In genomic region chr9:106788812-106789321, GRCm38 (mm10) we compare ENCODE assay signal across 8 mouse cellular contexts. TPM values are rescaled to one million over a fixed set of nuclear protein-coding genes. Genes with fewer than 3 reads are reported as not detected.
DNase-seq lines count a peak whose midpoint lies in the region; ATAC-seq and TF ChIP-seq lines count a peak whose summit lies in the region.

Rad54l2 (minus strand) TSS chr9:106789194.

- peaks cover 0 to 4% of the 10 kb centered on the region in 2 experiments; a peak in 1 of 4 replicates for H3K4me1 ChIP-seq in MEL (ENCODE audit: control insufficient read depth in 1 of 2, insufficient read depth in 2 of 2, low read length in 2 of 2)
- no peaks in the 10 kb centered on the region for H3K4me1 ChIP-seq in cerebellum, adult 2 months (ENCODE audit: control insufficient read depth, insufficient read depth, low read length)
- no peaks in the 10 kb centered on the region for H3K4me1 ChIP-seq in forebrain, postnatal 0 days (ENCODE audit: insufficient read depth)
- peaks cover 5% of the 10 kb centered on the region; the same call in 1 of the 2 replicates for H3K4me1 ChIP-seq in lung, adult 2 months (ENCODE audit: control insufficient read depth, insufficient read depth, low read length)
- peaks cover 26% of the 10 kb centered on the region for H3K4me1 ChIP-seq in neural tube, embryonic 15.5 days

- no peak for TF ChIP-seq EP300 in MEL (IDR thresholded peaks at IDR 0.05; ENCODE audit: low read depth in 1 of 2, low read length in 2 of 2)

- H3K36me3 ChIP-seq in MEL (ENCODE audit: control insufficient read depth in 1 of 2, insufficient read depth in 2 of 2, low read length in 2 of 2): peaks cover 0 to 9% of the 10 kb centered on the region in 2 experiments; a peak in 2 of 4 replicates
- H3K36me3 ChIP-seq in forebrain, postnatal 0 days (ENCODE audit: insufficient read depth): no peaks in the 10 kb centered on the region
- H3K36me3 ChIP-seq in neural tube, embryonic 15.5 days: no peaks in the 10 kb centered on the region

- no peak for TF ChIP-seq RAD21 in MEL (IDR thresholded peaks at IDR 0.05; ENCODE audit: low read depth, low read length)

- H3K27ac ChIP-seq in MEL (ENCODE audit: control insufficient read depth, low read depth, low read length): peak within 1 kb of the TSS; percentile 78
- peak within 1 kb of the TSS; percentile 85 for H3K27ac ChIP-seq in cerebellum, adult 2 months (ENCODE audit: insufficient read depth, low read length)
- H3K27ac ChIP-seq in forebrain, postnatal 0 days (ENCODE audit: low read depth, low read length): peak within 1 kb of the TSS; percentile 81
- peak within 1 kb of the TSS; percentile 97 for H3K27ac ChIP-seq in layer of hippocampus, adult 2 months
- peak within 1 kb of the TSS; percentile 88 for H3K27ac ChIP-seq in neural tube, embryonic 15.5 days (replicated peaks)

- intact Hi-C loops in heart, postnatal 36 days (cut with DNase I): loop anchor here (2.0 kb wide), 1 partner anchor 32 kb away; the partner anchor contains the start of gene Dcaf1

- peak; percentile 96 for ATAC-seq in forebrain, postnatal 0 days
- peak; percentile 86 for ATAC-seq in neural tube, embryonic 15.5 days (ENCODE audit: low FRiP score)

- H3K9ac ChIP-seq in MEL (ENCODE audit: control insufficient read depth, low read depth, low read length, poor library complexity, severe bottlenecking): peak within 1 kb of the TSS; percentile 98
- peak within 1 kb of the TSS; percentile 96 for H3K9ac ChIP-seq in forebrain, postnatal 0 days
- peak within 1 kb of the TSS; percentile 100 for H3K9ac ChIP-seq in neural tube, embryonic 15.5 days (replicated peaks)

- peak; percentile 77 to 85; a peak in 3 of 4 replicates for TF ChIP-seq POLR2A in MEL (IDR thresholded peaks at IDR 0.05; ENCODE audit: control insufficient read depth in 1 of 2, insufficient read depth in 1 of 2, low read depth in 1 of 2, low read length in 2 of 2, poor library complexity in 1 of 2)
- TF ChIP-seq POLR2A in cerebellum, adult 2 months (IDR thresholded peaks at IDR 0.05; ENCODE audit: borderline replicate concordance, insufficient read depth, low read length): peak; percentile 55; the same call in 1 of the 2 replicates
- TF ChIP-seq POLR2A in lung, adult 2 months (IDR thresholded peaks at IDR 0.05; ENCODE audit: borderline replicate concordance, extremely low read depth, low read depth, low read length): no peak; the same call in 1 of the 2 replicates

- under 1% methylated on average over 49 of the region's 49 CpGs for WGBS in cerebellum, adult 2 months
- 0% methylated on average over 48 of the region's 49 CpGs for WGBS in forebrain, postnatal 0 days
- WGBS in lung, adult 2 months: under 1% methylated on average over 49 of the region's 49 CpGs
- WGBS in neural tube, embryonic 15.5 days: under 1% methylated on average over 49 of the region's 49 CpGs

- TF ChIP-seq CTCF in MEL (IDR thresholded peaks at IDR 0.05 in 2 of 3, conservative IDR thresholded peaks at IDR 0.05 in 1 of 3; ENCODE audit: control insufficient read depth in 1 of 3, insufficient read depth in 1 of 3, low read depth in 2 of 3, low read length in 3 of 3, poor library complexity in 1 of 3, severe bottlenecking in 1 of 3): peak in 2 of 3 experiments; percentile 0 to 29; a peak in 3 of 6 replicates
- no peak for TF ChIP-seq CTCF in cerebellum, adult 2 months (IDR thresholded peaks at IDR 0.05; ENCODE audit: borderline replicate concordance, insufficient read depth, low read depth, low read length)
- no peak; the same call in 1 of the 2 replicates for TF ChIP-seq CTCF in forebrain, postnatal 0 days (IDR thresholded peaks at IDR 0.05; ENCODE audit: low read depth)
- peak; percentile 33; the same call in 1 of the 2 replicates for TF ChIP-seq CTCF in layer of hippocampus, adult 2 months (conservative IDR thresholded peaks at IDR 0.05)
- no peak for TF ChIP-seq CTCF in lung, adult 2 months (IDR thresholded peaks at IDR 0.05; ENCODE audit: insufficient read depth, low read length)

- peak within 1 kb of the TSS; percentile 61 to 88 for H3K4me3 ChIP-seq in MEL (ENCODE audit: control insufficient read depth in 1 of 2, insufficient read depth in 1 of 2, low read depth in 2 of 2, low read length in 2 of 2)
- H3K4me3 ChIP-seq in cerebellum, adult 2 months (replicated peaks; ENCODE audit: insufficient read depth, low read depth, low read length): peak within 1 kb of the TSS; percentile 72
- peak within 1 kb of the TSS; percentile 98 for H3K4me3 ChIP-seq in forebrain, postnatal 0 days (ENCODE audit: low read depth, low read length)
- peak within 1 kb of the TSS; percentile 91 for H3K4me3 ChIP-seq in layer of hippocampus, adult 2 months
- H3K4me3 ChIP-seq in lung, adult 2 months (replicated peaks; ENCODE audit: extremely low read depth, low read depth, low read length): peak within 1 kb of the TSS; percentile 97
- peak within 1 kb of the TSS; percentile 95 for H3K4me3 ChIP-seq in neural tube, embryonic 15.5 days (replicated peaks)

- H3K9me3 ChIP-seq in MEL (replicated peaks; ENCODE audit: insufficient read depth, low read length): no peaks in the 10 kb centered on the region
- no peaks in the 10 kb centered on the region for H3K9me3 ChIP-seq in forebrain, postnatal 0 days (ENCODE audit: low read length)
- H3K9me3 ChIP-seq in neural tube, embryonic 15.5 days (replicated peaks): no peaks in the 10 kb centered on the region

- peaks cover 33% of the 10 kb centered on the region for H3K79me2 ChIP-seq in MEL (ENCODE audit: control insufficient read depth, insufficient read depth, low read length, poor library complexity)

- H3K4me2 ChIP-seq in forebrain, postnatal 0 days (ENCODE audit: low read depth): peak within 1 kb of the TSS; percentile 81
- H3K4me2 ChIP-seq in neural tube, embryonic 15.5 days: peak within 1 kb of the TSS; percentile 81

- H3K27me3 ChIP-seq in MEL (ENCODE audit: control insufficient read depth in 1 of 2, insufficient read depth in 2 of 2, low read length in 2 of 2): no peaks in the 10 kb centered on the region; a peak in 2 of 4 replicates
- H3K27me3 ChIP-seq in cerebellum, adult 2 months (ENCODE audit: control insufficient read depth, insufficient read depth, low read length): no peaks in the 10 kb centered on the region
- H3K27me3 ChIP-seq in forebrain, postnatal 0 days (ENCODE audit: insufficient read depth, low read length): no peaks in the 10 kb centered on the region
- no peaks in the 10 kb centered on the region for H3K27me3 ChIP-seq in neural tube, embryonic 15.5 days (replicated peaks)

- peak; percentile 92 for DNase-seq in MEL (ENCODE audit: low read depth, low spot score)
- DNase-seq in cerebellum, adult 2 months: peak; percentile 88 to 92
- DNase-seq in forebrain, postnatal 0 days: peak; percentile 89
- peak; percentile 89 to 92 for DNase-seq in heart, postnatal 36 days
- peak; percentile 79 to 90 for DNase-seq in layer of hippocampus, adult 2 months (ENCODE audit: low spot score in 2 of 2)
- peak; percentile 84 for DNase-seq in lung, adult 2 months
- DNase-seq in testis, postnatal 10 days (ENCODE audit: low spot score): peak; percentile 90

TF ChIP-seq in MEL, 35 proteins besides CTCF, POLR2A, EP300 and RAD21:
- TF ChIP-seq TBP (IDR thresholded peaks at IDR 0.05; ENCODE audit: low read depth, low read length) (peak; percentile 89), GATA1 (IDR thresholded peaks at IDR 0.05; ENCODE audit: low read depth, low read length) (no peak), MAX (IDR thresholded peaks at IDR 0.05; ENCODE audit: low read length) (no peak), ZKSCAN1 (IDR thresholded peaks at IDR 0.05; ENCODE audit: low read depth, low read length) (no peak), TCF12 (IDR thresholded peaks at IDR 0.05; ENCODE audit: low read depth, low read length) (peak; percentile 82), UBTF (IDR thresholded peaks at IDR 0.05; ENCODE audit: borderline replicate concordance, insufficient read depth, low read depth, low read length) (peak; percentile 86; the same call in 1 of the 2 replicates), ZMIZ1 (IDR thresholded peaks at IDR 0.05; ENCODE audit: low read depth, low read length) (peak; percentile 38; the same call in 1 of the 2 replicates), SIN3A (IDR thresholded peaks at IDR 0.05; ENCODE audit: low read length) (peak; percentile 91), USF1 (IDR thresholded peaks at IDR 0.05; ENCODE audit: low read depth, low read length) (no peak), ZNF384 (IDR thresholded peaks at IDR 0.05; ENCODE audit: low read depth, low read length) (no peak), MAFK (IDR thresholded peaks at IDR 0.05; ENCODE audit: borderline replicate concordance, low read depth, low read length) (no peak), MAZ (IDR thresholded peaks at IDR 0.05; ENCODE audit: low read depth, low read length) (no peak; the same call in 1 of the 2 replicates), TAL1 (IDR thresholded peaks at IDR 0.05; ENCODE audit: low read length) (no peak), BHLHE40 (IDR thresholded peaks at IDR 0.05; ENCODE audit: borderline replicate concordance, low read depth, low read length) (no peak), ETS1 (IDR thresholded peaks at IDR 0.05; ENCODE audit: low read depth, low read length) (0 out of 2 replicates have a peak, but pooled peaks have one; percentile 4), CHD2 (IDR thresholded peaks at IDR 0.05; ENCODE audit: low read length) (no peak), NELFE (IDR thresholded peaks at IDR 0.05; ENCODE audit: low read depth, low read length) (peak; percentile 80), HCFC1 (IDR thresholded peaks at IDR 0.05; ENCODE audit: low read depth, low read length) (peak; percentile 92), ELF1 (IDR thresholded peaks at IDR 0.05; ENCODE audit: low read depth, low read length) (peak; percentile 64; the same call in 1 of the 2 replicates), NRF1 (IDR thresholded peaks at IDR 0.05; ENCODE audit: insufficient read depth, low read depth, low read length, poor library complexity, severe bottlenecking) (no peak)

RNA-seq across cellular contexts. Expression of gene Rad54l2, which starts in this region (rescaled TPM):
- total RNA-seq in MEL (2012; rRNA removed): 11.9 and 13.3 TPM in 2 replicates
- polyA plus RNA-seq in MEL (2012; ENCODE audit: insufficient read depth in 1 of 2, insufficient read length in 2 of 2, low read depth in 1 of 2, low replicate concordance in 2 of 2, missing spikeins in 1 of 2): 10 to 100 TPM; 15.5 to 27.2 TPM
- polyA plus RNA-seq in cerebellum, adult 2 months (2012; rRNA removed): 10.7 and 12.3 TPM in 2 replicates
- 18.6 and 22.7 TPM in 2 replicates for total RNA-seq in forebrain, postnatal 0 days (2014; rRNA removed)
- 1.7 and 3.6 TPM in 2 replicates for polyA plus RNA-seq in forebrain, postnatal 0 days (2015; fragmentation: Nextera tagmentation; extraction: Ambion mirVana)
- 10 to 100 TPM in 1 of 2 experiments, 1 to 10 TPM in 1; 9.1 to 10.2 TPM for total RNA-seq in heart, postnatal 36 days (2021)
- 10 to 100 TPM; 17.7 to 19.2 TPM for total RNA-seq in layer of hippocampus, adult 2 months (2021)
- polyA plus RNA-seq in lung, adult 2 months (2012; rRNA removed): 24.5 and 29.0 TPM in 2 replicates
- 6.4 and 7.1 TPM in 2 replicates for polyA plus RNA-seq in neural tube, embryonic 15.5 days (2015; fragmentation: Nextera tagmentation; extraction: Ambion mirVana)

Comparison
In these comparisons a context has a peak if more than half of its experiments do, and no peak if none do; other contexts are left out.
1. Peak in every context shown above with its lines: DNase-seq, ATAC-seq, H3K4me3 ChIP-seq and H3K27ac ChIP-seq.
2. CTCF ChIP-seq: peak in MEL (2 of 3) and layer of hippocampus, adult 2 months (single experiment); none in cerebellum, adult 2 months (single experiment), forebrain, postnatal 0 days (single experiment) and lung, adult 2 months (single experiment).